Mouse (Mus musculus): ENCODE results near the gene Rrad. TPM values are rescaled to one million over a fixed set of nuclear protein-coding genes. Genes with fewer than 3 reads are reported as not detected.

The Rrad gene
- polyA plus RNA-seq, 1 experiment from 2014 or later, result 13.5 TPM

- Histone ChIP-seq H3K9ac (ENCODE audit: low read depth, low read length) (peak within 1 kb of the TSS; percentile 62), H3K27ac (peak within 1 kb of the TSS; percentile 80), H3K9me3 (replicated peaks; ENCODE audit: low read length) (no peaks in the 10 kb centered on the region), H3K4me1 (replicated peaks; ENCODE audit: insufficient read depth, low read length) (no peaks in the 10 kb centered on the region; the same call in none of the 2 replicates), H3K4me2 (ENCODE audit: low read length) (peak within 1 kb of the TSS; percentile 65), H3K4me3 (replicated peaks; ENCODE audit: low read depth, low read length) (peak within 1 kb of the TSS; percentile 64), H3K27me3 (ENCODE audit: insufficient read depth, low read length) (no peaks in the 10 kb centered on the region), H3K36me3 (ENCODE audit: insufficient read depth, low read length) (peaks cover 17% of the 10 kb centered on the region)
- ATAC-seq (replicated peaks; ENCODE audit: low FRiP score, low read depth) (peak; percentile 96), DNase-seq (ENCODE audit: low spot score) (peak; percentile 95)
- TF ChIP-seq CTCF (IDR thresholded peaks at IDR 0.05; ENCODE audit: low read depth), result no peak
- under 1% methylated on average over 44 of the region's 44 CpGs for WGBS
These were observed 39.8 kb downstream of the Rrad start, which contains the start of gene Pdp2 for GRCm38 (mm10) chr8:104591133-104591834. Gene Pdp2 (plus strand): TSS chr8:104591451.

DNA sequence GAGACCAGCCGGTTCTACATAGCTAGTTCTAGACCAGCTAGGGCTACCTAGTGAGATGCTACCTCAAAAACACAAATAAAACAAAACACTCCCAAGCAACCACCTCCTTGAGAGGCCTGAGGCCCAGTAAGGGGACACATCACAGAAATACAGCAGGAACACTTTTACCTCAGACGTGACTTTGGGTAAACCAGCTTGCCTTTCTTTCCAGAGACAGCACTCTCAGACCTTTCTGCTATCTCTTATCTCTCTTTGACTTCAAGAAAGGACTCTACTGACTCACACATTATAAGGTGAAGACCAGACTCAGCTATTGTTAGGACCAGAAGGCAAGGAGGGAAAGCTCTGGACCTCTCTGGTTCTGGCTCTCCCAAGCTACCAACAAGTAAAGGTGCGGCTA lies 40.8 kb downstream of the Rrad start:
- DNase-seq (ENCODE audit: low spot score) (no peak), ATAC-seq (replicated peaks; ENCODE audit: low FRiP score, low read depth) (no peak)
- H3K4me2 ChIP-seq (ENCODE audit: low read length), result no peak overlapping the region
- no peaks in the 10 kb centered on the region for H3K27me3 ChIP-seq (ENCODE audit: insufficient read depth, low read length)
- peaks cover 17% of the 10 kb centered on the region for H3K36me3 ChIP-seq (ENCODE audit: insufficient read depth, low read length)
- no peak overlapping the region for H3K4me3 ChIP-seq (replicated peaks; ENCODE audit: low read depth, low read length)
- TF ChIP-seq CTCF (IDR thresholded peaks at IDR 0.05; ENCODE audit: low read depth), result no peak
- no peaks in the 10 kb centered on the region for H3K9me3 ChIP-seq (replicated peaks; ENCODE audit: low read length)
- no peak overlapping the region for H3K9ac ChIP-seq (ENCODE audit: low read depth, low read length)
- H3K4me1 ChIP-seq (replicated peaks; ENCODE audit: insufficient read depth, low read length), result no peaks in the 10 kb centered on the region; the same call in none of the 2 replicates
- WGBS, result 96% methylated on average over 3 of the region's 3 CpGs
- H3K27ac ChIP-seq, result no peak overlapping the region

GRCm38 (mm10) chr8:104584522-104584921 lies 46.6 kb downstream of the Rrad start:
- ATAC-seq (replicated peaks; ENCODE audit: low FRiP score, low read depth) (no peak), DNase-seq (ENCODE audit: low spot score) (no peak)
- Histone ChIP-seq H3K4me1 (replicated peaks; ENCODE audit: insufficient read depth, low read length) (no peaks in the 10 kb centered on the region), H3K27me3 (ENCODE audit: insufficient read depth, low read length) (no peaks in the 10 kb centered on the region), H3K27ac (no peak overlapping the region), H3K36me3 (ENCODE audit: insufficient read depth, low read length) (no peaks in the 10 kb centered on the region), H3K9me3 (replicated peaks; ENCODE audit: low read length) (no peaks in the 10 kb centered on the region; the same call in 1 of the 2 replicates), H3K4me2 (ENCODE audit: low read length) (no peak overlapping the region), H3K9ac (ENCODE audit: low read depth, low read length) (no peak overlapping the region), H3K4me3 (replicated peaks; ENCODE audit: low read depth, low read length) (no peak overlapping the region)
- 69% methylated on average over 1 of the region's 1 CpGs for WGBS
- no peak for TF ChIP-seq CTCF (IDR thresholded peaks at IDR 0.05; ENCODE audit: low read depth)

Other genes with a start within 250 kb of the Rrad start
- gene Cmtm4, start 235.5 kb downstream of the Rrad start, polyA plus RNA-seq (2015; fragmentation: Nextera tagmentation; extraction: Ambion mirVana), result 4.5 and 4.7 TPM in 2 replicates
- 34.4 and 37.5 TPM in 2 replicates for gene Dync1li2, start 188.3 kb downstream of the Rrad start, polyA plus RNA-seq (2015; fragmentation: Nextera tagmentation; extraction: Ambion mirVana)
- gene Terb1, start 121.4 kb downstream of the Rrad start, polyA plus RNA-seq (2015; fragmentation: Nextera tagmentation; extraction: Ambion mirVana), result 0.52 and 0.54 TPM in 2 replicates
- gene Nae1, start 96.7 kb downstream of the Rrad start, polyA plus RNA-seq (2015; fragmentation: Nextera tagmentation; extraction: Ambion mirVana), result 87.8 and 91.8 TPM in 2 replicates
- 5.2 and 5.8 TPM in 2 replicates for gene Car7, start 96.6 kb downstream of the Rrad start, polyA plus RNA-seq (2015; fragmentation: Nextera tagmentation; extraction: Ambion mirVana)
- 12.6 and 14.5 TPM in 2 replicates for gene Pdp2, start 39.9 kb downstream of the Rrad start, polyA plus RNA-seq (2015; fragmentation: Nextera tagmentation; extraction: Ambion mirVana)
- gene Cdh16, start 6.9 kb downstream of the Rrad start, polyA plus RNA-seq (2015; fragmentation: Nextera tagmentation; extraction: Ambion mirVana), result 439 and 476 TPM in 2 replicates
- 92.7 and 93.0 TPM in 2 replicates for gene Ciao2b, start 10.6 kb upstream of the Rrad start, polyA plus RNA-seq (2015; fragmentation: Nextera tagmentation; extraction: Ambion mirVana)
- gene Ces2a, start 102.7 kb upstream of the Rrad start, polyA plus RNA-seq (2015; fragmentation: Nextera tagmentation; extraction: Ambion mirVana), result 0.22 and 0.24 TPM in 2 replicates
- gene Ces2b, start 200.2 kb upstream of the Rrad start, polyA plus RNA-seq (2015; fragmentation: Nextera tagmentation; extraction: Ambion mirVana), result 0.91 and 0.98 TPM in 2 replicates
- gene Ces2c, start 215.7 kb upstream of the Rrad start, polyA plus RNA-seq (2015; fragmentation: Nextera tagmentation; extraction: Ambion mirVana), result 0.38 and 0.45 TPM in 2 replicates